Mouse (Mus musculus) frontal cortex, postnatal 25 days (tissue): ENCODE data around the gene Fbxo21.

Experiments
- DNase-seq, 2 experiments: peaks; one replicate each; pipeline ENCODE4 v3.0.0; 2022; ENCODE audit warnings: low spot score in 2 of 2

Fbxo21 gene

DNA sequence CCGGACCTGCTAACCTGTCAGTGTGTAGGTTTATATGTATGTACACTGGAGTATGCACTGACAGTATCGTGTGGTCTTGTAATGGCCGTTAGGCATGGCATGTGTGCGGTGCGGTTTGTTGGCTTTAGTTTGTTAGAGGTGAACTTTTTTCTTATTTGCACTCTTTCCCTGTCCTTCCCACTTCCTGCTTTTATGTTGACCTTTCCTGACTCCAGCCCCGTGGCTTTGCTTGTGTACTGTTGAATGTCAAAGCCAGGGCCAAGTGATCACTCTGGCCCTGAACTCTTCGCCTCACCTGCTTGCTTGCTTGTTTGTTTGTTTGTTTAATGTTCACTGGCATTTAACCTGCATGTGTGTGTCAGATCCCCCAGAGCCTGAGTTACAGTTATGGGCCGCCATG, 4.4 kb downstream of the Fbxo21 start:
- DNase-seq, result no peak

GRCm38 (mm10) chr5:117981943-117982342, 5.4 kb downstream of the Fbxo21 start:
- no peak for DNase-seq

DNA sequence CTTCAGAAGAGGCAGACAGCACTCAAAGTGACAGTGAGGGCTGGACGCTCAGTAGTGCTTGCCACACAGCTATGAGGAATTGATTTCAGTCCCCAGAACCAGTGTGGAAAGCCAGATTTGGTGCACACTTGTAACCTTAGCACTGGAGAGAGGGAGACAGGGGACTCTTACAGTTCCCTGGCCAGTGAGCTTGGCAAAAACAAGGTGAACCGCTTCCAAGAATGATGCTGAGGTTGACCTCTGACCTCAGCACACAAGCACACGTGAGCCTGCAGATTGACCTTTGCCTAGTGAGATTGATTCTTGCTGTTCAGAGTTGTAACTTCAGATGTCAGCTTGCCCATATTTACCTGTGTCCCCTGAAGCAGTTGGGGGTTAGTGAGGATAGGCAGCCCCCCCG, 9.8 kb downstream of the Fbxo21 start:
- DNase-seq, result no peak

DNA sequence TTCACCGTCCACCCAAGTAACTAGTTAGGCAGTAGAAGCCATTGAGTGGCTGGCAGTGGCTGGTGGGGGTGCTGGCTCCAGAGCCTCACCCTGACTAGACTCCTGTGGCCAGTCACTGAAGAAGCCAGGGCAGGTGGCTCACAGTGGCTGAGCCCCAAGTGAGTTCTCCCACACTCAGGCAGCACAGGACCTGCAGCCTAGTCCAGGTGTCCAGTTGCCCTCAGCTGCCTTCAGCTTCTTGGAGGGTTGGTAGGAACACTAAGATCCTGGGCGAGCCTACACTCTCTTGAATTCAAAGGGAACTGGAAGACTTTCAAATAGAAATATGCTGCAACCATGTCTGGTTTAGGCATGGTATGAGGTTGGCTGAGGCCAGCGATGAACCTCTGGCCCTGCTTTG, 11.4 kb downstream of the Fbxo21 start:
- DNase-seq, result no peak

DNA sequence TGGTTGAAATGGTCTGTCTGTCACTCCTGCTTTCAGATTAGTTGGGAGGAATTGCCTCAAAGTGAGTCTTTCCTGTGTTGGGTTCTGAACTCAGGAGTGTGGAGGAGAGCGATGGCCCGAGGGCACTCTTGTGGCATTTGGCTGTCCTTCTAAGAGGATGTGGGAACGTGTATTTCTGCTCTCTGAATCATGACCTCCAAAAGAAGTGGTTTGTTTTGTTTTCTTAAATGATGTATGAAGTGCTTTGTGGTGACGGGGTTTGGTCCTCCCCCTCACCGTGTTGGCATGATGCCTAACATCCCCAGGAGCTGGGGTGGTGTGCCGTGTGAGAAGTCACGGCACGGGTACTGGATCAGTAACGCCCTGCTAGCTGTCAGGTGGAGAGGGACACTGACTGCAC, 11.8 kb downstream of the Fbxo21 start:
- DNase-seq, result no peak

DNA sequence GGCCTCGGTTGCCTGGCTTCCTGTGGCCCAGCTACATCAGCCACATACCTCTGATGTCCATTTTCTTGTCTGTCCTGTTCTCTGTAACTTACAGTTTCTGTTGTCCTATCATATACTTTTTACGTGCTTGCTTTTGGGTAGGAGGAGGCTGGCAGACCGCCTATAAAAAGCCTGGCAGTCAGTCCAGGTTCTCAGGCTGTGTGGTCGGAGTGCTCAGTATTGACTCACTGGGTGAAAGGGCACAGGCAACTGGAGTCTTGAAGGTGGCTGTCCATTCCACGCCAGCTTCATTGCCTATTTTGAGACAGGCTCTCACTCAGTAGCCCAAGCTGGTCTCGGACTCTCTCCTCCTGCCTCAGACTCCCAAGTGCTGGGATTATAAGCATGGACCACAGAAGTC, 13.2 kb downstream of the Fbxo21 start:
- DNase-seq, result no peak

GRCm38 (mm10) chr5:117990957-117991356, 14.4 kb downstream of the Fbxo21 start:
- DNase-seq, result no peak

DNA sequence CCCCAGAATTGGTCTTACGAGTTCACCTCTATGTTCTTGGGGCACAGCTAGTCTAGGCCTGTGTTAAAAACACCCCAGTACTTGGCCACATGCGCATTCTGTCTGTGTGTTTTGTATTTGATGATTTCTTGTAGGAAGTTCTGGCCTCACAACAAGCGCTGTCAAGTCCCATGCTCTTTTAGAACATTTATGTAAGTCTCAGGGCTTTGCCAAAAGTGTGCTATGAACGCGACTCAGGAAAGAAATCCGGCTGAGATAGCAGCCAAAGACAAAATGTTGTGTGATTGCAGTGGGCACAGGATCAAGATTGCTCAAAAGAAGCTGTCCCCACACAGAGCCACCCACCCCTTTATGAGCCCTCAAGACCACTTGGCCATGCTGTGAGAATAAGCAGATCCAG, 17.0 kb downstream of the Fbxo21 start:
- DNase-seq, result no peak

GRCm38 (mm10) chr5:117995372-117995901, 18.9 kb downstream of the Fbxo21 start:
- DNase-seq, result no peak

- DNase-seq, result no peak
Observed at GRCm38 (mm10) chr5:117995911-117996310, 19.4 kb downstream of the Fbxo21 start.

GRCm38 (mm10) chr5:117996581-117996980, 20.1 kb downstream of the Fbxo21 start:
- DNase-seq, result no peak

- DNase-seq, result no peak
Observed at GRCm38 (mm10) chr5:117997434-117997970, 21.0 kb downstream of the Fbxo21 start.

DNA sequence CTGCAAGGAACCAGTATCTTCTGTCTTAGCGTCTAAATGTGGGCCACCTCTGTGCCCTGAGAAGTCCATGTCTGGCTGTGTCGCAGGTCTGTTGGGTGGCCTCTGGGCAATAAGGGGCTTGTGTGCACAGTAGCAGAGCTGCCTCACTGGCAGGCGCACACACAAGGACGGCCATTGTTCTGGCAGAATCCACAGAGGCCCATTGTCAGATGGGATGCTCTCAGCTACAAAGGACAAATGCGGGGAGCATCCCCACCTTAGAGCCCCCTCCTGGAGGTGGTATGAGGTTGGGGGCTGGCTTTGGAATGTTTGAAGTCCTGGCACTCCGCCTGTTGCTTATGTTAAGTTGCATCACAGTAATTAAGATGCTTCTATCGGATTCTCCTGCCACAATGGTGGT, 22.5 kb downstream of the Fbxo21 start:
- DNase-seq, result no peak

GRCm38 (mm10) chr5:117999584-117999983, 23.1 kb downstream of the Fbxo21 start:
- DNase-seq, result no peak

DNA sequence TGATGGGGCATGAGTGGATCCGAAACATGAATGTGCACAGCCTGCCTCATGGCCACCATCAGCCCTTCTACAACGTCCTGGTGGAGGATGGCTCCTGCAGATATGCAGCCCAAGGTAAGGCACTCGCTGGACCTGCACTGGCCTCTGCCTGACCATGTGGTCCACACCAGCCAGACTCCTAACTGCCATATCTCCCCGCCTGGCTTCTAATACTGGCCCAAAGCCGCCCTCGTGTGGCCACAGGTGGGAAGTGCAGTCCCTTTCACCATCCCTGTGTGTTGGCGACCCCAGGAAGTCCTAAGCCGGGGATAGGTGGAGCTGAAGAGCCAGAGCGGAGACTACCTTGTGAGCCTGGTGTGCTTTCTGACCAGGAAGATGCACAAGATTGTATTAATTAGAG, 25.5 kb downstream of the Fbxo21 start:
- peak; percentile 59 to 65 for DNase-seq

GRCm38 (mm10) chr5:118004619-118005018, 28.1 kb downstream of the Fbxo21 start:
- DNase-seq, result peak in 1 of 2 experiments; percentile 47

DNA sequence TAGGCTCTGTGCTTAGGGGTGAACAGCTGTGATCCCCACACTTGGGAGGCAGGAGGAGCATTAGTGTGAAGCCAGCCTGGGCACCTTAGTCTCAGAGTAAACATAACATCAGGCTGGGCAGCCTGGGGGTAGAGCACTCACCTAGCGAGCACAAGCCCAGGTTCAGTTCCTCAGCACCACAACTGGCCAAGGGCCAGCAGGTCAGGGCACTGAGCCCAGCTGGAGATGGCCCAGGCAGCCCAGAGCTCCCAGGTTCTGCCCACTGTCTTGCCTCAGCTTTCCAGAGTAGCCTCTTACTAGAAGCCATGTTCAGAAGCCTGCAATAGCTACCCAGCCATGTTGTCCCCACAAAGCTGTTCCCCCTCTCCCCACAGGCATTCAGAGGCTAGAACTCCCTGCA, 29.2 kb downstream of the Fbxo21 start:
- no peak for DNase-seq

- DNase-seq, result no peak
Observed at GRCm38 (mm10) chr5:118008344-118008743, 31.8 kb downstream of the Fbxo21 start.

DNA sequence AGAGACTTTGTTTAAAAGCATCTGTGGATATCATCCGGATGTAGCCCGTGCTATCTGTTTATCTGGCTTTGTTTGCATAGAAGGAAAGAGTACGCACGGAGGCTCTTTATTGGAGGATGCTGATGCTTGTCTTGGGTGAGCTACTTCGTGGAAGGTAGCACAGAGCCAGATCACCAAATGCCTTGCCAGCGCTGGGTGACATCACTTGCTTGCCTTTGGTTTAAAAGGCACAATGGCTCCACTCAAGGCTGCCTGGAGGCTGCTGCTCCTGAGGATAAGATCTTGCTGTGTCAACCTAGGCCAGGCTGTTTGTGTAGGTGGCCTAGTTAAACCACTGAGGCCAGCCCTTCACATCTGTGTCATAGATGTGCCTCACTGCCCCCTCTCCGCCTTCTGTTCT, 34.3 kb downstream of the Fbxo21 start:
- no peak for DNase-seq

- DNase-seq, result no peak
Observed at GRCm38 (mm10) chr5:118011796-118012195, 35.3 kb downstream of the Fbxo21 start.

DNA sequence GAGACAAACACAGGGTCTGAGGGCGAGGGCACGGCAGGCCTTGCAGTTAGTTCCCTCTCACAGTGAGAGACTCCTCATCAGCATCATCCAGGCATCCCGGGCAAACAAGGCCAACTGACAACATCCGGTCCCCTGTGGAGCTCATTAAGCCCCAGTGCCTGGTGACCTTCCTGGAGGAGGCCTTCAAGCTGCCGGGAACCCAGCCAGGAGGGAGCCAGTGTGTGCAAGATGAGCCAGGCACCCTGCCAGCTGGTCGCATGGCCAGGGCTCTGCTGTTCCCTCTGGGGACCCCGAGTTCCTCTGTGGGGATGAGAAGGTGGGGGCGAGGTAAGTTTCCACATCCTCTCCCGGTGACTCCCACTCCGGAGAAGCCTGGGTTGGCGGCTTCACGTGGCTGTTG, 38.5 kb downstream of the Fbxo21 start:
- DNase-seq, result no peak

GRCm38 (mm10) chr5:118015669-118016068, 39.1 kb downstream of the Fbxo21 start:
- DNase-seq, result no peak

DNA sequence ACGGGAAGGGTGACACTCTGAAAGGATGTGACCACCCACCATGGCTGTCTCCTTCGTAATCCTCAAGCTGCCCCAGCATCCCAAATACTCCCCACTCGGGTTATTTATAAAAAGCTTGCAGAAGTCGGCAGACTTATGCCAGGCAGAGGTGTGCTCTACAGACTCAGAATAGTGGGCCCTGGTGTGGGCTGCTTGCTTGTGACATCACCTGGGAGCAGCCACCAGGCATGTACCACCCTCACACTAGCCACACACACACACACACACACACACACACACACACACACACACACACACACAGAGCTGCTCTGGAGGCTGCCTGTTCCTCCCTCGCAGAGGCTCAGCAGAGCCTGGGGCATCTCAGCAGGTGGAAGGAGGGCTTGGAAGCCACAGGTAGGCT, 41.0 kb downstream of the Fbxo21 start:
- DNase-seq, result no peak

- DNase-seq, result no peak
Observed at GRCm38 (mm10) chr5:118019905-118020304, 43.4 kb downstream of the Fbxo21 start.
